Mouse (Mus musculus): ENCODE measurements around the gene Arid1b. TPM values are rescaled to one million over a fixed set of nuclear protein-coding genes. Genes with fewer than 3 reads are reported as not detected.

Arid1b gene
- total and polyA plus RNA-seq, 3 experiments = 11.6 to 49.1 (median 32.4) TPM

DNA sequence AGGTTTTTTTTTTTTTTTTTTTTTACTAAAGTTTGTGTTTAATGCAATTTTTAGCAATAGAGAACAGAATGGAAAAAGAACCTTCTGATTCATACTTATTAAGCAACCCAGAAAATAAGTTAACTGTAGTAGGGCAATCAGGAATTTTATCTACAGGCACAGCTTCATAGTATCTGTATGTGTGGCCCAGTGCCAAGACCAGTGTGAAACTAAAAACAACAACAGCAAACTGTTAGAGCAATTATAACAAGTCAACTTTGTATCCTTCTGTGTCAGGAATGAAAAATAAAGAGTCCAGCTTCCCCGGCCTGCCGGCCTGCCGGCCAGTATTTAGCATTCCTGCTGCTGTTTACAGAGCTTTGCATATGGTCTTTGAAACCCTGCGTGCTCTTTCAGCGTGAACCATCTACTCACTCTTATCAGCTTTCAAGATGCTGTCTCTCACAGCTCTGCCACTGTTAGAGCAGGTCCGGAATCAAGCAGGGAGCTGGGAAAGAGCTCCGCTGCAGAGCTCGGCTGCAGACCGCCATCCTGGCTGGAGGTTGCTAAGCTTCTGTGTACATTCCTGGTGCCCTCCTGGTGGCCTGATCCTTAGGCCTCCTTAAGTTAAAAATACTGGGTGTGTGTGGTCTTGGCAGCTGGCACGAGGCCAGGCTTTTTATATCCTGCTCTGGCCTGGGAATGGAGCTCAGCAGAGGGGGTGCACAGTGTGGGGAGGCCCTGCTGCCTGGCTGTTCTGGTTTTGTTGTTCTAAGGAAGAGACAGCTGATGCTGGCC, 64.0 kb downstream of the Arid1b start:
- no peaks in the 10 kb centered on the region for H3K27me3 ChIP-seq (ENCODE audit: insufficient read depth, low read length)
- H3K4me3 ChIP-seq (ENCODE audit: low read depth, low read length) = 0 out of 2 replicates have a peak overlapping the region, but pooled peaks have one; percentile 32
- H3K9me3 ChIP-seq (replicated peaks) = no peaks in the 10 kb centered on the region
- H3K4me1 ChIP-seq (ENCODE audit: insufficient read depth, low read depth, low read length) = peaks cover 34% of the 10 kb centered on the region
- TF ChIP-seq CTCF (IDR thresholded peaks at IDR 0.05; ENCODE audit: low read depth, low read length) (no peak), GATA1 (IDR thresholded peaks at IDR 0.05; ENCODE audit: borderline replicate concordance, low read length) (no peak), TAL1 (conservative IDR thresholded peaks at IDR 0.05; ENCODE audit: low read depth, low read length) (no peak), GATA2 (IDR thresholded peaks at IDR 0.05; ENCODE audit: borderline replicate concordance, low read depth, low read length) (no peak), POLR2AphosphoS5 (IDR thresholded peaks at IDR 0.05; ENCODE audit: insufficient replicate concordance, low read depth, low read length) (no peak)
- ATAC-seq (ENCODE audit: extremely low read depth, insufficient number of reproducible peaks, low FRiP score, poor library complexity, severe bottlenecking) (no peak), DNase-seq (ENCODE audit: low spot score) (no peak)
- peaks cover 70% of the 10 kb centered on the region for H3K36me3 ChIP-seq (replicated peaks)

- peaks cover 67% of the 10 kb centered on the region for H3K36me3 ChIP-seq (replicated peaks)
- TF ChIP-seq GATA2 (IDR thresholded peaks at IDR 0.05; ENCODE audit: borderline replicate concordance, low read depth, low read length) = no peak
- no peak for TF ChIP-seq POLR2AphosphoS5 (IDR thresholded peaks at IDR 0.05; ENCODE audit: insufficient replicate concordance, low read depth, low read length)
- no peak for TF ChIP-seq TAL1 (conservative IDR thresholded peaks at IDR 0.05; ENCODE audit: low read depth, low read length)
- TF ChIP-seq GATA1 (IDR thresholded peaks at IDR 0.05; ENCODE audit: borderline replicate concordance, low read length) = no peak
- no peak for TF ChIP-seq CTCF (IDR thresholded peaks at IDR 0.05; ENCODE audit: low read depth, low read length)
- peaks cover 34% of the 10 kb centered on the region for H3K4me1 ChIP-seq (ENCODE audit: insufficient read depth, low read depth, low read length)
- no peak for ATAC-seq (ENCODE audit: extremely low read depth, insufficient number of reproducible peaks, low FRiP score, poor library complexity, severe bottlenecking)
- DNase-seq (ENCODE audit: low spot score) = no peak
- no peaks in the 10 kb centered on the region for H3K9me3 ChIP-seq (replicated peaks)
- H3K27me3 ChIP-seq (ENCODE audit: insufficient read depth, low read length) = no peaks in the 10 kb centered on the region
- H3K4me3 ChIP-seq (ENCODE audit: low read depth, low read length) = no peak overlapping the region
Measured at GRCm38 (mm10) chr17:5059092-5059601, 65.0 kb downstream of the Arid1b start.

- no peaks in the 10 kb centered on the region for H3K9me3 ChIP-seq (replicated peaks)
- no peak overlapping the region for H3K4me3 ChIP-seq (ENCODE audit: low read depth, low read length)
- H3K4me1 ChIP-seq (ENCODE audit: insufficient read depth, low read depth, low read length) = peaks cover 37% of the 10 kb centered on the region
- DNase-seq (ENCODE audit: low spot score) (no peak), ATAC-seq (ENCODE audit: extremely low read depth, insufficient number of reproducible peaks, low FRiP score, poor library complexity, severe bottlenecking) (no peak)
- TF ChIP-seq CTCF (IDR thresholded peaks at IDR 0.05; ENCODE audit: low read depth, low read length) (no peak), POLR2AphosphoS5 (IDR thresholded peaks at IDR 0.05; ENCODE audit: insufficient replicate concordance, low read depth, low read length) (no peak), GATA1 (IDR thresholded peaks at IDR 0.05; ENCODE audit: borderline replicate concordance, low read length) (no peak), GATA2 (IDR thresholded peaks at IDR 0.05; ENCODE audit: borderline replicate concordance, low read depth, low read length) (no peak), TAL1 (conservative IDR thresholded peaks at IDR 0.05; ENCODE audit: low read depth, low read length) (no peak)
- H3K27me3 ChIP-seq (ENCODE audit: insufficient read depth, low read length) = no peaks in the 10 kb centered on the region
- H3K36me3 ChIP-seq (replicated peaks) = peaks cover 65% of the 10 kb centered on the region
Measured at GRCm38 (mm10) chr17:5060515-5061084, 66.5 kb downstream of the Arid1b start.

GRCm38 (mm10) chr17:5061183-5061582, 67.1 kb downstream of the Arid1b start:
- no peaks in the 10 kb centered on the region for H3K27me3 ChIP-seq (ENCODE audit: insufficient read depth, low read length)
- H3K36me3 ChIP-seq (replicated peaks) = peaks cover 66% of the 10 kb centered on the region
- TF ChIP-seq CTCF (IDR thresholded peaks at IDR 0.05; ENCODE audit: low read depth, low read length) (no peak), GATA1 (IDR thresholded peaks at IDR 0.05; ENCODE audit: borderline replicate concordance, low read length) (no peak), TAL1 (conservative IDR thresholded peaks at IDR 0.05; ENCODE audit: low read depth, low read length) (no peak), GATA2 (IDR thresholded peaks at IDR 0.05; ENCODE audit: borderline replicate concordance, low read depth, low read length) (no peak), POLR2AphosphoS5 (IDR thresholded peaks at IDR 0.05; ENCODE audit: insufficient replicate concordance, low read depth, low read length) (no peak)
- no peaks in the 10 kb centered on the region for H3K9me3 ChIP-seq (replicated peaks)
- no peak overlapping the region for H3K4me3 ChIP-seq (ENCODE audit: low read depth, low read length)
- peaks cover 37% of the 10 kb centered on the region for H3K4me1 ChIP-seq (ENCODE audit: insufficient read depth, low read depth, low read length)
- ATAC-seq (ENCODE audit: extremely low read depth, insufficient number of reproducible peaks, low FRiP score, poor library complexity, severe bottlenecking) = no peak
- no peak for DNase-seq (ENCODE audit: low spot score)

GRCm38 (mm10) chr17:5061593-5061992, 67.5 kb downstream of the Arid1b start:
- ATAC-seq (ENCODE audit: extremely low read depth, insufficient number of reproducible peaks, low FRiP score, poor library complexity, severe bottlenecking) = no peak
- Histone ChIP-seq H3K4me1 (ENCODE audit: insufficient read depth, low read depth, low read length) (peaks cover 36% of the 10 kb centered on the region), H3K9me3 (replicated peaks) (no peaks in the 10 kb centered on the region), H3K36me3 (replicated peaks) (peaks cover 69% of the 10 kb centered on the region), H3K4me3 (ENCODE audit: low read depth, low read length) (no peak overlapping the region), H3K27me3 (ENCODE audit: insufficient read depth, low read length) (no peaks in the 10 kb centered on the region)
- no peak for DNase-seq (ENCODE audit: low spot score)
- TF ChIP-seq GATA1 (IDR thresholded peaks at IDR 0.05; ENCODE audit: borderline replicate concordance, low read length) (no peak), GATA2 (IDR thresholded peaks at IDR 0.05; ENCODE audit: borderline replicate concordance, low read depth, low read length) (no peak), TAL1 (conservative IDR thresholded peaks at IDR 0.05; ENCODE audit: low read depth, low read length) (no peak), POLR2AphosphoS5 (IDR thresholded peaks at IDR 0.05; ENCODE audit: insufficient replicate concordance, low read depth, low read length) (no peak)

DNA sequence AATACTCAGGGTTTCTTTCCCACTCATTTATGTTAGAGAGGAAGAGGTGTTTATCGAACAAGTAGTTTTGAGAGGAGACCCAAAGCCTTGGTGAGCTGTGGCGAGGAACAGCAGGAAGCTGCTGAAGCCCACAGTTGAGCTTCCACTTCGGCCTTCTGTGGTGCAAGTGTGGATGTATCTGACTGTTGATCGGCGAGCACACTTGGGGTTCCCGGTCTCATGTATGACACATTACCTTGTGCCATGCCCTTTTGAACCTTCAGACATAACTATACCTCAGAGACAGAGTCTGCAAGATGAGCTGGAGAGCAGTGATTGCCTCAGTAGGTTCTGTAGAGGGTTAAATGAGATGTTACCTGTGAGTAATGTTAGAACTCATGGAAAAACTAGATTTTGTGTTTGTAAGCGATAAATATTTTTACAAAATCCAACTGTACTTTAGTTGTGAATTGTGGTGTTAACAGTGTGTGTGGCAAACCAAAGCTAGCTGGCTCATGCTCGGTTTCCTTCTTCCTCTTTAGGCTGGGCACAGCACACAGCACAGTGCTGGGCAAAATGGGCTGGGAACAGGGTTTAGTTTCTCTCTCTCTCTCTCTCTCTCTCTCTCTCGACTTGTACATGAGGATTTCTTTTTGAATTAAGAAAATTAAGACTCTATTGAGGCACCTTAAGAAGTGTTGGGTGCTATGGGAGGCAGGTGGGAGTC, 69.5 kb downstream of the Arid1b start:
- DNase-seq (ENCODE audit: low spot score) (no peak), ATAC-seq (ENCODE audit: extremely low read depth, insufficient number of reproducible peaks, low FRiP score, poor library complexity, severe bottlenecking) (no peak)
- H3K27me3 ChIP-seq (ENCODE audit: insufficient read depth, low read length) = no peaks in the 10 kb centered on the region
- H3K36me3 ChIP-seq (replicated peaks) = peaks cover 68% of the 10 kb centered on the region
- H3K9me3 ChIP-seq (replicated peaks) = no peaks in the 10 kb centered on the region
- TF ChIP-seq CTCF (IDR thresholded peaks at IDR 0.05; ENCODE audit: low read depth, low read length) (no peak), POLR2AphosphoS5 (IDR thresholded peaks at IDR 0.05; ENCODE audit: insufficient replicate concordance, low read depth, low read length) (no peak), TAL1 (conservative IDR thresholded peaks at IDR 0.05; ENCODE audit: low read depth, low read length) (no peak), GATA2 (IDR thresholded peaks at IDR 0.05; ENCODE audit: borderline replicate concordance, low read depth, low read length) (no peak)
- no peak overlapping the region for H3K4me3 ChIP-seq (ENCODE audit: low read depth, low read length)
- peaks cover 25% of the 10 kb centered on the region for H3K4me1 ChIP-seq (ENCODE audit: insufficient read depth, low read depth, low read length)
